Mouse (Mus musculus): ENCODE data around the gene Ndufs1.

DNA sequence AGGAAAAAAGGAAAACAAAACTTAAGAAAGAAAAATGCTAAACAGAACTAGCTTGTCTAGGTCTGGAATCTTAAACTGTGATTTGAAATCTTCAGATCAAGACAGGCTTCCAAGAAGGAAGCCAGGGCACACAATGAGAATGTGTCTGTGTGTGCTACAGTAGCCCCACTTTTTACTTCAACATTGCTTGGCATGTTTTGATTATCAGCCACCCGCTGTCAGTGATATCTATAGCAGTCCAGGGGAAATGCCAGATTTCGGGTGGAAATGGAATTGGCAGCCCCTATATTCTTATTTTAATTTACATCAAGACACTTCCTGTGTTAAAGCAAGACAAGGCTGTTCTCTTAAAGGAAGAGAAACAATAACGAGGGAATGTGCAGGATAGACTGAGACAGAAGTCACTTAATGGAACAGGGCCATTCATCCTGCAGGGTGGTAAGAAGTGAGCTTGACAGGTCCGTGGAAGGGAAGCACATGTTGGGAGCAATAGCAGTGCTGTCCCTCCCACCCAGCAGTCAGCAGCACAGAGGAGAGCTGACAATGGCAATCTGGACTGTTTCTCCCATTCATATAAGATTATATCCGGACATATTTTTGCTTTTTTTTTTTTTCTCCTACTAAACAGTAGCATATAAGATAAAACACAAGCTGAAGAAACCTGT, 19.3 kb upstream of the Ndufs1 start:
- TF ChIP-seq TAL1 (IDR thresholded peaks at IDR 0.05; ENCODE audit: low read length) (no peak), GATA1 (IDR thresholded peaks at IDR 0.05; ENCODE audit: low read length) (no peak)

All from erythroblast, embryonic 14.5 days (primary cell).